Mouse (Mus musculus) monocyte, adult 2 months (primary cell): ENCODE measurements around the gene Ide.

Experiments used
- DNase-seq, 2 experiments: peaks; one replicate each; pipeline ENCODE4 v3.0.0; 2022; ENCODE audit warnings: low spot score in 2 of 2, low read depth in 1 of 2

Gene Ide

GRCm38 (mm10) chr19:37335392-37335791 lies 2.3 kb downstream of the Ide start:
- no peak for DNase-seq

GRCm38 (mm10) chr19:37333357-37333756 lies 4.3 kb downstream of the Ide start:
- DNase-seq, result no peak

- no peak for DNase-seq
Measured at GRCm38 (mm10) chr19:37332726-37333125, 4.9 kb downstream of the Ide start.

- no peak for DNase-seq
Measured at GRCm38 (mm10) chr19:37327216-37327615, 10.4 kb downstream of the Ide start.

GRCm38 (mm10) chr19:37323566-37323965 lies 14.1 kb downstream of the Ide start:
- DNase-seq, result no peak

GRCm38 (mm10) chr19:37320802-37321619 lies 16.6 kb downstream of the Ide start:
- no peak for DNase-seq

- DNase-seq, result no peak
Measured at GRCm38 (mm10) chr19:37317359-37317758, 20.3 kb downstream of the Ide start.

GRCm38 (mm10) chr19:37315091-37315490 lies 22.6 kb downstream of the Ide start:
- DNase-seq, result no peak

- no peak for DNase-seq
Measured at GRCm38 (mm10) chr19:37311426-37311825, 26.2 kb downstream of the Ide start.

- no peak for DNase-seq
Measured at GRCm38 (mm10) chr19:37310133-37310532, 27.5 kb downstream of the Ide start.

GRCm38 (mm10) chr19:37308941-37309340 lies 28.7 kb downstream of the Ide start:
- DNase-seq, result no peak

- DNase-seq, result no peak
Measured at GRCm38 (mm10) chr19:37307826-37308545, 29.7 kb downstream of the Ide start.

GRCm38 (mm10) chr19:37306176-37306575 lies 31.5 kb downstream of the Ide start:
- no peak for DNase-seq

- no peak for DNase-seq
Measured at GRCm38 (mm10) chr19:37304866-37305265, 32.8 kb downstream of the Ide start.

GRCm38 (mm10) chr19:37304006-37304405 lies 33.6 kb downstream of the Ide start:
- DNase-seq, result no peak

- no peak for DNase-seq
Measured at GRCm38 (mm10) chr19:37301733-37302132, 35.9 kb downstream of the Ide start.

GRCm38 (mm10) chr19:37291676-37292075 lies 46.0 kb downstream of the Ide start:
- DNase-seq, result no peak

- no peak for DNase-seq
Measured at GRCm38 (mm10) chr19:37290906-37291305, 46.7 kb downstream of the Ide start.

- DNase-seq, result no peak
Measured at GRCm38 (mm10) chr19:37284775-37285174, 52.9 kb downstream of the Ide start.

- DNase-seq, result no peak
Measured at GRCm38 (mm10) chr19:37283166-37283565, 54.5 kb downstream of the Ide start.

GRCm38 (mm10) chr19:37281710-37282109 lies 55.9 kb downstream of the Ide start:
- DNase-seq, result no peak

- DNase-seq, result no peak
Measured at GRCm38 (mm10) chr19:37279194-37279593, 58.5 kb downstream of the Ide start.
